Mouse (Mus musculus) lung, postnatal 4 days (tissue): Measurements from ENCODE around the gene Maml2.

Source experiments
- DNase-seq, 2 experiments: peaks; one replicate each; pipeline ENCODE4 v3.0.0; 2021

Gene Maml2

DNA sequence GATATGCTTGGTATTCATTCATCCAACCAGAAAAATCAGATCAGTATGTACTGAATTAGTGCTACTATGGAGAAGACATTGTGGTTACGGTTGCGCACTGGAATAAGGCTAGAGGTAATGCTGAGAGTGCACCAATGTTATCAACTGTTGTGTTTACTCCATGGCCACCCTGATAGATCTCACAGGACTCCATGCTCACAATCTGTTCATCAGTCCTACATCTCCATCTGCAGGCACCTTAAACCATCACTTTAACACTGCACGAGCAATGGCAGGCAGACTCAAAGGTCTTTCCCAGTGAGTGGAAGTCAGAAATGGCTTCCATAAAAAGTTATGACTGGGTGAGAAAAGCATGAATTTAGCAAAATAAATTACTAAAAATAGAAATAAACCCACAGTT, 324.2 kb downstream of the Maml2 start:
- no peak for DNase-seq

DNA sequence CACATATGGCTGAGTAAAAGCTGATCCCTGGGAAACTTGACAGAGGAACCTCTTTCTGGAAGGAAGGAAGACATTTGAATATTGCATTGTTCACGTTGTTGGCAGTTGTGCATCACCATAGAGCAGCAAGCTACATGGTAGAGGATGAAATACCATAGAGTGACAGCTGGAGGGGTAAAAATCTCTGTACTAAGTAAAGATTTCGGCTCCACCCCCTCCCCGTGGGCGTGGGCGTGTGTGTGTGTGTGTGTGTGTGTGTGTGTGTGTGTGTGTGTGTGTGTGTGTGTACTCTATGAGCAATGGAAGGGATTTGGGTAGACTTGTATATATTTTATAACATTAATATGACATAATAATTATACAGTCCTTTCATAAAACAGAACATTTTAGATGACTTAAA, 324.7 kb downstream of the Maml2 start:
- no peak for DNase-seq

DNA sequence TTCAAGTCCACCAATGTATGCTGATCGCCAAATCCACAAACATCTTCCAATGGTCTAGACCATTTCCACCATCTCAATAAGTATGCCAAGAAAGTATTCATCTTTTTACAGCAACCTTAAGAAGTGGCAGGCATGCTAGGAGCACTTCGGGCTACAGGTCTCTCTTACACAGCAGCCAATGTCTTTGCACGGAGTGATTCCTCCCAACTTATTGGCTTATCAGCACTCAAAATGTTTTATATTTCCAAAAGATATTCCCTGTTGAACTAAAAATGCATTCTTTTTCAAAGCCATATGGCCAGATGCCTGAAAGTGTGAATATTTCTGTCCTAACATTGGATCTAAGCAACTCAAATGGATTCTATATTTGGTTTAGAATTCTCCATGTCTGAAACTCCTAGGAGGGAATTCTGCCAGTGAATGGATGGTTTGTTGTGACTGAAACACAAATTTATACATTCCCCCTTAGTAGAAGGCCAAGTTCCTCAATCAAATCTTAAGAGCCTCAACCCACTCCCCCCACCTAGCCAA, 326.2 kb downstream of the Maml2 start:
- no peak for DNase-seq

DNA sequence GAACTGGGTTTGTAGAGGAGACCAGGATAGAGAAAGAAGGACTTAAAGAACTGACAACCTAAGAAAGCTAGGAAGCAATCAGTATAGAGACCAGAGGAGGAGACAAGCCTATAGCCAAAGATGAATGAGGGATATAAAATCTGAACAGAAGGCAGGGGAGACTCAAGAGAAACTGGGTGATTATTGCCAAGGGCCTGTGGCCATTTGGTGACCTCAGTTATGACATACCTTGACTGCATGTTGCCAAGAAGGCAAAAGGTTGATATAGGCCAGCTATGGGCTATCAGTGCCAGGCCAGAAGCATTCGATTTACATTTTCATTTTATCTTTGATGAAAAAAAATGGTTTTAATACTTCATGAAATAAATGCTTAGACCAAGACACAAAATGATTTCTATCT, 327.0 kb downstream of the Maml2 start:
- no peak for DNase-seq

DNA sequence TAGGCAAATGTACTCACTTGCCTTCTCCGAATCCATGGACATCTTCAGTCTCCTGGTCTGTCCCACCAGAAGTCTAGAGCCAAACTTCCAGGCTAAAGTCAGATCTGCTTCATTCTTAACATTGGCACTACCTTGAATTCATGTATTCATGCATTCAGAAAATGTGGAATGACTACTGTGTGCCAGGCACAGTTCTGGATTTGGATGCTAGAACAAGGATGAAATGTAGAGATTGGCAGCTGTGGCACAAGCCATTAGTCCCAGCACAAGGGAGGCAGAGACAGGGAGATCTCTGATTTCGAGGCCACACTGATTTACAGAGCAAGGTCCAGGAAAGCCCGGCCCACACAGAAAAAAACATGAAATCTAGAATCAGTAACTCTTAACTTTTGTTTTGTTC, 327.5 kb downstream of the Maml2 start:
- DNase-seq, result no peak

DNA sequence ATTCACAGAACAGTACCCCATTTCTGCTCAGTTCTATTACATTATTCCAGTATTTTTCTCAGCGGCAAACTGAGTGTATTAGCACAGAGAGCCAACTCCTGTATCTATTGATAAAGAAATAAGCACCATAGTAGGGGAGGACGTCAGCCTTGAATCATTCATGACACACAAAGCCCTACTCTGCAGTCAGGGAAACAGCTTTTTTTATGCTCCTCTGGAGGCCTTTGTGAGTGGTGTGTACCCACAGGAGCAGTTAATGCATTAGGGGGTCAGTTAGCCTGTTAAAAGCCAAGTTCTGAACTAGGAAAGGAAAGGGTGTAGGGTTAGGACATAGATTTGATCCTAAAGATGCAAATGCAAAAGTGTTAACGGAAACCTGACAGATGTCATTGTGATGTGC, 328.7 kb downstream of the Maml2 start:
- DNase-seq, result no peak

DNA sequence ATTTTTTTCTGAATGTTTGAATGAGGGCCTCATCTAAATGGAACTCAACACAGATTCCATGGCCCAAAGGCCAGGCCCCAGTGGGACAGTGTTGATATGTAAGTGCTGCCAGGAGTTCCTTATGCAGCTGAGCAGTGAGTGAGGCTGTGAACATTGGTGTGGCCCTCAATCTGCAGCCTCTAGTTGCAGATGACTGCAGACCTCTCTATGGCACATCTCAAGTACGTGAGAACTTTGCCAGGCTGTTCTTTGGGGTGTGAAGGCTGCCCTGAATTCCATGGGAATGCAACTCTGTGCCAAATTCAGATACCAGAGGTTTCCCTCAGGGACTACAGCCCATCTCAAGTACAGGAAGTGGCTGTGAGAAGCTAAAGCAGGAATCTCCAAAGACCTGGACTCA, 335.6 kb downstream of the Maml2 start:
- DNase-seq, result peak; percentile 31 to 60

DNA sequence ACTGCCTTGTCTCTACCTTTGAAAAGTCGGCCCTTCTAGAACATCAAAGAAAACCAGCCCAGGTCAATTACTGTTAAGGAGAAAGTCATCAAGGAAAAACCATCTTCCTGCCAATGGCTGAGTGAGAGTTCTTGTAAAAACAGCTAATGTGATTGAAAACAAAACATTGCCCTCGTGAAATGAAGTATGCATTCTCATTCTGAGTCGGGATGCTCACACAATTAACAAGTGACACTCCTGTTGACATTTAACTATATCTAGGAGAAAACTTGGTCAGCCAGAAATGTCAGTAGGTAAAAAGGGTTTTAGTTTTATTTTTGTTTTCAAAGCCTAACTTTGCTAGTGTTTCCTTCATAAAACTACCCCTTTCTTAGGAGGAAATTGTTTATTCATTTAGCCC, 341.9 kb downstream of the Maml2 start:
- no peak for DNase-seq

DNA sequence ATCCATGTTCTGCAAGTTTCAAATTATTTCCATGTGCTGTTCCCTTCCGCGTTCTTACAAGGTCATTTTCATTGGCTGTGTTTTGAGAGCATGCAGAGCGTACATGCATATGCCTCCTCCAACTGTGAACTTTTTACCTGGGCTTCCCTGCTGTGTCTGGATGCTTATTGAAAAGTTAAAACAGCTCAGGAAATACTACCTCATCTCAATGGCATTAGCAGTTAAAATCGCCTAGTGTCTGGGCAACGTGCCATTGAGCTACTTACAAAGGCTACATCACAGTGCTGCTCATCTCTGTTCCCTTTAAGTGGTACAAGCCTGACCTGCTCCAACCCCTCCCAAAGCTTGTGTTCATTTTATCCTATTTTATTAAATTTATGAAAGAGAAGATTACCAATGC, 347.4 kb downstream of the Maml2 start:
- peak in 1 of 2 experiments; percentile 44 for DNase-seq

DNA sequence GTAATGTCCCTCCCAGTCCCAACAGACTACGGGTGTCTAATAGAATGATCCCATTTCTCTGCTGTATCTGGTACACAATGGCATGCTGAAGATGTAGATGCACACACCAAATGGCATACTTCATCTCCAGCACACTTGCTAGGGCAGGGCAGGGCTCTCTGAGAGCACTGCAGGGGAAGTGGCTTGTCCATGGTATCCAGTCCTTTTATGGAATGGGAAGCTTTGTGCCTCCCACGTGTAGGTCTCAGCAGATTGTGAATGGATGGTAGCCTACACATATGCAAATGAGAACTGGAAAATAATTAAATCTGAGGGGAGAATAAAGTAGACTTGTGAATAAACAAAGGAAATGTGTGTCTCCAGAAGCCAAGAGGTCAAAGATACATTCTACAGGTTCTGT, 353.3 kb downstream of the Maml2 start:
- no peak for DNase-seq

DNA sequence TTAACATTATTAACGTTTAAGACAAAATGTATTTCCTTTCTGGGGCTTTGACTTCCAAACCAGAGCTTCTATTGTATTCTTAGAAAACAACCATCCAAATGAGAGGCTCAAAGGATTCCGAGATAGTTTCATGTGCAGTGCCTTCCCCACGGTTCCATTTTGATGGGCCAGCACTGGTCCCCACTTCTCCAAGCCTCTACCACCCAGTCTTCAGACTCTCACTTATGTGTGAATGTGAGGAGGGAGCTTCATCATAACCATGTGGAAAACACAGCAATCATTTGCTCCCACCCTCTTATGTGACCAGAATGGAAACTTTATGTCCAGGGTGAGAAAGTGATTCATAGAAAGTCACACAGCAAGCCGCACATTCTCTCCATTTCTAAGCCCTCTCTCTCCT, 354.1 kb downstream of the Maml2 start:
- DNase-seq, result no peak

DNA sequence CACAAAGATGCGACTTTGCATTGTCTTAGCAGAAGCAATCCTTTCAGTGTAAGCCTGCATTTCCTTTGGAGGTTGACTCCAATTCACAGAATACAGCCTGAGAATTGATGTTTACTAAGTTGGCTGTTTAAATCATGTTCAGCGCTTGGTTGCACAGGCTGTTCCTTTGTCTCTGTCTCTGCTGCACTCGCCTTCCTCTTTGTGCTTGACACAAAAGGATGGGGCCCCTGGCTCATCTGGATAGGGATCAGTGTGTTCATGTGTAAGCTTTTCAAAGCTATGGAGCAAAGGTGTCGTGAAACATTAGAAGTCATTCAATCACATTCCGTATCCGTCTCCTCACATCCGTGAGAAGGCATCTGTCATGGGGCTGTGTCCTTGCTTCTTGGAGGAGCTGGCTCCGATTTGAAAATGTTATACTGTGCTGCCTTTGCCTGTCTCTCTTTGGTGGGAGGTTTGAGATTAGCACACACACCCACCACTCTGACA, 354.7 kb downstream of the Maml2 start:
- DNase-seq, result no peak

DNA sequence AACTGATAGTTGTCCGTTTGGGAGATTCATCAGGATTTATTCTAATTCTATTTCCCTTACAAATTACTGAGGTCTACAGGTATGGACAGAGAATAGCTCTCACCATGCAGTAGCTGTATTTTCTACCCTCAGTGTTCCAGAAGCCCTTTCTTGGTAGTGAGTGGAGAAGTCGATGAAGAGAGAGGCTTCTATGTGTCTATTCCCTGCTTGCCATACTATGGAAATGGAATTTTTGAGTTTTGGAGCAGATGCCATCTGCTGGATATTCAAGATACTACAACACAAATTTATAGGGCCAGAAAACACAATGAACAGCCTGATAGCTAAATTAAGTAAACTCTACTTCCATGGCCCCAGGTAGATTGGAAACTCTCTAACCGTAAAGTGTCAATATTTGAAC, 355.2 kb downstream of the Maml2 start:
- no peak for DNase-seq

DNA sequence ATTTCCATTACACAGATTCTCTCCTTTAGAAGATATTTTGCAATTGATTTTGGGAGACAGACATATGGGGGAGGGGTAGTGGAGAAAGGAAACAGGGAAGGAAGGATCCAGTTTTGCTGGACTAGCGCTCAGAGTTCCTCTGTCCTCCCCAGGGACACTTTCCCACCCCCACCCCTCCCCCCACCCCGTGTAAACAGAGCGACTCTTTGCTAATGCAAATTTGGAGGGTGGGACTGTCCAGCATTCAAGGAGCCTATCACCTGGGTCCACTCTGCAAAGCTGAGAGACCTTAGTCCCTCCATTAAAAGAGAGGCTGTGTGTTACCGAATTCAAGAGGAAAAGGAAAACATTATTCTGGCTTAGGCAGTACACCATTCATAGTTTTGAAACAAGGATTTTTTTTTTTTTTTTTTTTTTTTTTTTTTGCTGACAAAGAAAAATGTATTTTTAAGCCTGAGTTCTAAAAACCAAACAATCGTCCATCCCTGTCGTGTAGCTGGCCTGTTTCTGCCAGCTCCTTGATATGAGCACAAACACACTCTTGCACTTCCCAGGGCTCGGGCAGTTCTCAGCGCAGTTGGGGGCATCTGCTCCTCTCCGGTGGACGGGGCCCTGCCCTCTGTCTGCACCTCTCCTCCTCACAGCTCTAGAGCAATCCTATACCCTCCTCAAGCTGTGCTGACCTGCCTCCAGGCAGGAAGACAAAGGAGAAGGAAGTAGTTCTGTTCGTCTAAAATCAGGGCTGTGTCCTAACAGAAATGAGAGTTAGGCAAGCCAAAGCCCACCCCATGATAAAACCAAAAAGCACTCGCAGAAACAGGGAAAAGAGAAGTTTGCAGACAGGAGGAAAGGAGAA, 364.2 kb downstream of the Maml2 start:
- DNase-seq, result peak in 1 of 2 experiments; percentile 19

DNA sequence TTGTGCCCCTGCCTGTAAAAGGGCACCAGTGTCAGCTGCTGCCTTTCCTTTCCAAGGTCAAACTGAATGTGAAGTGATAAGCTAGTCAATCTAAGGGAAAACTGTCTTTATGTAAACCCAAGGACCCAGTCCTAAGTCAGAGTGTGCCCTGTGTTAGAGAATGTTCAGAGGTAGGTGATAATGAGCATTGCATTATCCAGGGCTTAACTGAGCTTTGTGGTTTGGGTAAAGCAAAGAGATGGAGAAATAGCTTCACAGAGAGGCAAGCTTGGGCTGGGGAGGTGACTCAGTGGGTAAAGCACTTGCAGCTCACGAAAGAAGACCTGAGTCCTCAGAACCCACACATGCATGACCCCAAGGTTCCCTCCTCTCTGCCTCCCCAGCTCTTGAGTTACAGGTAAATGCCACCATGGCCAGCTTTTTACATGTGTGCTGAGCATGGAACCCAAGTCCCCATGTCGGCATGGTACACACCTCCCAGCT, 367.8 kb downstream of the Maml2 start:
- DNase-seq, result no peak

DNA sequence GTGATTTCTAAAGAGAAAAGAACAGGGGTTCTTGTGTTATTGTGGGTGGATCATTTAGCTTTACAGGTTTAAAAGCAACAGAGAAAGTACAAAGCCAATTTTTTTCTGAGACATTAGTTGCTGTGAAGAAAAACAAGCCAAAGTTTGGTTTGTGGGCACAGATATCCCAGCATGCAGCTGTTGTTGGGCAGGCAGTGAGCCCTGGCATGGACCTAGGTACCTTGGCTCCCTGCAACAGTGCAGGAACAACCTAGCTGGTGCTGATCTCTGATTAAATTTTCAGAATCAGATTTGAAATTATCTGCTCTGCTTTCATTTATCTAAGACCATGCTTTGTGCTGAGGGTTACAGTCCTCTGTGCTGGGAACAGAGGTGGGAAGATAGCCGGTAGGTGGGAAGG, 370.2 kb downstream of the Maml2 start:
- DNase-seq, result no peak

DNA sequence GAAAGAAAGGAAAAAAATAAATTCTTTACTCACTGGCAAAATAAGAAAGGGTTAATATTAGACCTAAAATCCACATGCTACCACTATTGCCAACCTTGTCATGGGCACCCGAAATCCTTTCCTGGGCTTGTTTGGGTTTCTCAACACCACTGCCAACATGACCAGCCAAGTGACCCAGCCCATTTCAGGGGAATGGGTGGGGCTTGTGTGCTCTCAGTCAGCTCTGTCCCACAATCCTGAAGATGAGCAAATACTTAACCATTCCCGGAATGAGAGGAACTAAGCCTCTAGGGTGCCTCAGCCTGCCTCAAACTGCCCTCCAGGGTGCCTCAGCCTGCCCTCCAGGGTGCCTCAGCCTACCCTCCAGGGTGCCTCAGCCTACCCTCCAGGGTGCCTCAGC, 371.0 kb downstream of the Maml2 start:
- peak in 1 of 2 experiments; percentile 23 for DNase-seq

DNA sequence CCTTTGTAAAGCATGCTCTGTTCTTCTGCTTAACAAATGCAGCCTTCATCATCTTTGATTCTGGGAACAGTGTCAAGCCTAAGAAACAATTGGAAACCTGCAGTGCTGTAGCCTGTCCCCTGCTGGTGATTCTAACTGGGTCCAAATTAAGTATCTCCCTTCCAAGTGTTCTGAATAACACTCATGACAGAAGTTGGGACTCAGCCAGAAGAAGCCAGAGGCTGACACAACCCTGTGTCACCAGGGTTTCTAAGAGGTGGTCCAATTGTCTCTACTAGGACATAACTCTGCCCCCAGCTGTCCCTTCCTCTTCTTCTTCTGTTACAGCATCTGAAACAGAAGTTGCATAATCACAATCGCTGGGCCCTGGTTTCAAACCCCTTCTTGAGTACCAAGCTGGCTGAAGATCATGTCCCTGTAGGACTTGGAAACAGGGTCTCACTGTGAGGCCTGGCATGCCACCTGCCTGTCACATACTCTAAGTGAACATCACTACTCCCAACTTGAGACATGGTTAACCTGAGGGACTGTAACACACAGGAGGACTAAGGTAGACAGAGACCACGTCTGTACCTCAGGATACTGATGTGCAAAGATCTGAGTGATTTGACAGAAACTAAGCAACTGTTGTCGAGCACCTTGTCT, 373.5 kb downstream of the Maml2 start:
- no peak for DNase-seq

DNA sequence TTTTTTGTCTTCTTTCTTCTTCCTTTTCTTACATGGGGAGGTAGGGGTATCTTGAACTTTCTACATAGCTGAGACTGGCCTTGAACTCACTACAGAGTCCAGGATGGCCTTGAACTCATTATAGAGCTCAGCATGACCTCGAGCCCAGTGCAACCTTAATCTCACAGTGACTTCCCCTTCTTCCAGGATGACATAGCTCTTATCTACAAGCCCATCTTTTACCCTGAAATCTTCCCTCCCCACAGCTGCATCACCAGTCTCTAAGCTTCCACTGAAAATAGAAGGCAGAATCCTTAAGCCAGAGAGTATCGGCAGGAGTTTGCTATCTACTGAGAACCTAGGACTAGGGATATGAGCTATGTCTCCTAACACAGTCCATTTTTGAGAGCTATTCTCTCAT, 375.5 kb downstream of the Maml2 start:
- DNase-seq, result no peak

DNA sequence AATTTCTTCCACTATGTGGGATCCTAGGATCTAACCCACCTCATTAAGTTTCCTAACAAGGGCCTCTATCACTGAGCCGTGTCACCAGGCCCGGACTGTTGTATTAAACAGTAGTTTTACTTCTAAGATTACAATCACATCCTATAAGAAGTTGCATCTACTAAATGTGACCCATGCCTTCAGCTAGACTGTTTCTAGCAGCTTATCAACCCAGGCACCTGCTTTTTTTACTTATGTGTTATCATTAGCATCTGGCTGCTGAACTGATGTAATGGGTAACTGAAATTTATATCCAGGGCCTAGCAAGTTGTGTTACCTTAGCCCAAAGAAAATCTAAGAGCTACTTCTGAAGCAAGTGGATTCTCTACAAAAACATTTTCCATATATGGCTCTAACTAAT, 380.3 kb downstream of the Maml2 start:
- DNase-seq, result no peak

DNA sequence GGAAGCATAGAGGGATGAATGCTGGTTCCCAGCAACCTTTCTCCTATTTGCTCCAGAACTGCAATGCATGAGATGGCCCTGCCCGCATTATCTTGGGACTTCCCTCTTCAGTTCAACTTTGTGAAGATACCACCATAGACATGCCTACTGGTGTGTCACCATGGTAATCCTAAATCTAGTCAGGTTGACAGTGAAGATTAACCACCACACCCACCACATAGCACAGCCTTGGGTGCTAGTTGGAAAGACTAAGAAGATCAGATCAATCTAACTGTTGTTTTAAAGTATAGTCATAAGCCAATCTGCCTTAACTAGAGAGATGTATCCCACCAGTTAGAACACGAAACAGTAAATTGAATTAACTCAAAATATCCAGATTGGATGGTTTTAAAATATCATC, 381.9 kb downstream of the Maml2 start:
- DNase-seq, result no peak

DNA sequence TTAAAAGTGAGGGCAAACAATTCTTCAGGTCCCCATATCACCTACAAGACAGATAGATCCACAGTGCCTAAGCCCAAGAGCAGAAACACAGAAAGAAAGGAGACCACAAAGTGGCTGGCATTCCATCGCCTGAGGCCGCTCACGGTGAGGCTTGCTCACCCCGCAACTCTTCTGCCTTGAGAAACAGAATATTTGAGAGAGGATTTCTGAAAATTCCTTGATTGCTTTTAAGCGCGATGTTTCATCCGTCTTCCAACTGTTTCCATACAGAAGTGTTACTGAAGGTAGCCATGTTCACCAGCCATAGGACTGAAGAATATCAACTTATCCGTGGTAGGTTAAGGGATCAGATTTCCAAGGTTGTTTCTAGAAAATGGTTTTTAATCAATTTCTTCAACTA, 383.4 kb downstream of the Maml2 start:
- DNase-seq, result no peak

DNA sequence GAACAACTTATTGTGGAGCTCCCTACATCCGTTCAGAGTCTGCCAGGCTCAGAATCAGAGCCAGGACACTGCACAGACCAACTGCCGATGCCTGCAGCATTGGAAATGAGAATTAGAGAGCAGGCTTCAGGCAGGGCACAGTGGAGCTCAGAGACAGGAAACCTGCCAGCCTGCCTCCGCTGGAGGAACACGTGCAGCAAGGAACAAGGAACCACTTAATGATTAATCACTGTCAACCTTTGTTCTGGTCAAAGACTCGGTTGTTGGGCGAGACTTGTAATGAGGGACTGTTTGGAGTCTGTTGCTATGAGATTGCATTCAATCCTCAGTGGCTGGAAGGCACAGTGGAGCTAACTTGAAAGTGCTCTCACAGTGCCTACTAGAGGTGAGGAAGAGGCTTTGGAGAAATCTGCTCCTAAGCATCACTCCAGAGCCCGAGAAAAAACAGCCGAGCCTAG, 383.9 kb downstream of the Maml2 start:
- DNase-seq, result peak; percentile 52 to 73
